Mouse (Mus musculus) lung, embryonic 14.5 days (tissue): ENCODE results near the gene Loxl3. TPM values are rescaled to one million over a fixed set of nuclear protein-coding genes. Genes with fewer than 3 reads are reported as not detected.

Experiments
- ATAC-seq: fragments of 200-750 bp; cut with Nextera tagmentation; 2 replicates; pipeline ENCODE4 v1.8.0; 2017; ENCODE audit warnings: mild to moderate bottlenecking, moderate TSS enrichment, moderate library complexity; ENCODE audit not compliant: insufficient read depth
- DNase-seq: peaks from one replicate; pipeline ENCODE4 v3.0.0-alpha.2; 2015
- H3K27ac ChIP-seq: fragments of 300-500 bp; sonication (generic); 2 replicates; pipeline ENCODE4 v1.5.1; 2014; ENCODE audit warnings: low read depth, mild to moderate bottlenecking, moderate library complexity
- H3K27me3 ChIP-seq: fragments of 300-500 bp; sonication (generic); 2 replicates; pipeline ENCODE4 v1.6.1; 2014; ENCODE audit warnings: low read length, control low read depth; ENCODE audit not compliant: insufficient read depth
- H3K36me3 ChIP-seq: fragments of 300-500 bp; sonication (generic); 2 replicates; pipeline ENCODE4 v1.6.1; 2014; ENCODE audit warnings: control low read depth; ENCODE audit not compliant: insufficient read depth
- H3K4me1 ChIP-seq: fragments of 300-500 bp; sonication (generic); 2 replicates; pipeline ENCODE4 v1.6.1; 2014; ENCODE audit warnings: antibody characterized with exemption, control low read depth; ENCODE audit not compliant: insufficient read depth
- H3K4me2 ChIP-seq: fragments of 300-500 bp; sonication (generic); 2 replicates; pipeline ENCODE4 v1.6.1; 2014; ENCODE audit warnings: mild to moderate bottlenecking
- H3K4me3 ChIP-seq: fragments of 300-500 bp; sonication (generic); 2 replicates; pipeline ENCODE4 v1.5.1; 2014; ENCODE audit warnings: low read depth, low read length
- H3K9ac ChIP-seq: fragments of 300-500 bp; sonication (generic); 2 replicates; pipeline ENCODE4 v1.6.1; 2014
- H3K9me3 ChIP-seq: fragments of 300-500 bp; sonication (generic); 2 replicates; pipeline ENCODE4 v1.6.1; 2016; ENCODE audit warnings: low read depth, low read length, control low read depth
- CTCF ChIP-seq: IDR thresholded peaks from 2 replicates; pipeline ENCODE4 v1.5.1; 2016; ENCODE audit warnings: antibody characterized with exemption, low read depth
- WGBS: fragments of 180-500 bp; shearing (Covaris S2); extraction: QIAGEN DNeasy Blood & Tissue Kit; methylation state at CpG from one replicate; pipeline ENCODE4 v1.1.7; 2014; 5-methylcytosine and 5-hydroxymethylcytosine counted together
- polyA plus RNA-seq: library from polyadenylated mRNA; unstranded; fragments of >200 nt; fragmentation: Nextera tagmentation; extraction: Ambion mirVana; gene quantifications from 2 replicates; pipeline ENCODE4 v1.2.1, GENCODE M21; 2014

Gene Loxl3
- polyA plus RNA-seq, 1 experiment from 2014 or later, result 19.5 TPM

DNA sequence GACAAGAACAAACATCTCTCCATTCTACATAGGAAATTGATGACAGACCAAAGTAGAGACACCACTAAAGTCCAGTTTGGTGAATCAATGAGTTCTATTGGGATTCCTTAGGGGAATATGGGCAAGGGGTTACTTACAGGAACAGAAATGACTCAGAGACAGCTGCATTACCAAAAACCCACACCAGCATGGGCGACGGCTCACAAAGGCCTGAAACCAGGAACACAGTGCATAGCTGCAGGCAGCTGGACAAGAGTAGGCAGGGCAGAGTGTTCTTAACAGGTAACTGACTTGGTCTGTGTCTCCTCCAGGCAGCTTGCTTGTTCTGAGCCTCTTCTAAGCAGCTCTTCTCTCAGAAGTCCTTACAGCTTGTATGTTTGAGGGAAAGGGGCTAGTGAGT lies 18.2 kb upstream of the Loxl3 start:
- Histone ChIP-seq H3K9me3 (no peaks in the 10 kb centered on the region), H3K4me1 (no peaks in the 10 kb centered on the region), H3K36me3 (no peaks in the 10 kb centered on the region), H3K9ac (no peak overlapping the region), H3K4me2 (no peak overlapping the region), H3K27me3 (no peaks in the 10 kb centered on the region), H3K27ac (no peak overlapping the region), H3K4me3 (no peak overlapping the region)
- 85% methylated on average over 2 of the region's 2 CpGs for WGBS
- no peak for TF ChIP-seq CTCF
- ATAC-seq (no peak), DNase-seq (no peak)

DNA sequence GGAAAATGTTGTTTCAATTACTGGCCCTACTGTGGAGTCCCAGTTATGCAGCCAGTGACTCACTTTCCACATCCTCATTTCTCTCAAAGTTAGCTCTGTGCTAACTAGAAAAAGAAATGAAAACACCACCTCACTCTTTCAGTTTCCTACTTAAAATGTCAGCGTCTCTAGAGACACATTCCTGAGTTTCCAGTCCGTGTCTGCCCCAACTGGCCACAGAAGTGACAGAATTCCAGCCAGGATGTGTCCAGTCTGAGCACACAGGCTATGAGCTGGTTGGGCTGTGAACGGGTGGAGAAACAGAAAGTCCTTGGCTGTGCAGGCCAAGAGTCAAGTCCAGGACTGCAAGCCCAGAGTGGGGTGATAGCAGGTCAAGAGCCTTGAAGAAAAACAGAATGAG lies 16.8 kb upstream of the Loxl3 start:
- DNase-seq (no peak), ATAC-seq (no peak)
- H3K4me1 ChIP-seq, result no peaks in the 10 kb centered on the region
- H3K27me3 ChIP-seq, result no peaks in the 10 kb centered on the region
- no peaks in the 10 kb centered on the region for H3K9me3 ChIP-seq
- H3K27ac ChIP-seq, result no peak overlapping the region
- no peak overlapping the region for H3K9ac ChIP-seq
- H3K4me2 ChIP-seq, result no peak overlapping the region
- 24% methylated on average over 3 of the region's 3 CpGs for WGBS
- TF ChIP-seq CTCF, result no peak
- H3K36me3 ChIP-seq, result no peaks in the 10 kb centered on the region
- no peak overlapping the region for H3K4me3 ChIP-seq

DNA sequence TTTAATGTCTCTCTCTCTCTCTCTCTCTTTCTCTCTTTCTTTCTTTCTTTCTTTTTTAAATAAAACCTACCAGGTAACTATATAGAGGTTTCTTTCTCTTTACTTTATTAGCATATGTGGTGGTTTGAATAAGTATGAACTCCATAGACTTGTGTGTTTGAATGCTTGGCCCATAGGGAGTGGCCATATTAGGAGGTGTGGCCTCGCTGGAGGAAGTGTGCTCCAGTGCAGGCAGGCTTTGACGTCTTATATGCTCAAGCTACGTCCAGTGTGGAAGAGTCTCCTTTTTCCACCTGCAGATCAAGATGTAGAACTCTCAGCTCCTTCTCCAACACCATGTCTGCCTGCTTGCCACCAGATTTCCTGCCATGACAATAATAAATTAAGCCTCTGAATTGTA lies 14.9 kb upstream of the Loxl3 start:
- WGBS, result 65% methylated on average over 3 of the region's 3 CpGs
- H3K4me3 ChIP-seq, result no peak overlapping the region
- TF ChIP-seq CTCF, result no peak

DNA sequence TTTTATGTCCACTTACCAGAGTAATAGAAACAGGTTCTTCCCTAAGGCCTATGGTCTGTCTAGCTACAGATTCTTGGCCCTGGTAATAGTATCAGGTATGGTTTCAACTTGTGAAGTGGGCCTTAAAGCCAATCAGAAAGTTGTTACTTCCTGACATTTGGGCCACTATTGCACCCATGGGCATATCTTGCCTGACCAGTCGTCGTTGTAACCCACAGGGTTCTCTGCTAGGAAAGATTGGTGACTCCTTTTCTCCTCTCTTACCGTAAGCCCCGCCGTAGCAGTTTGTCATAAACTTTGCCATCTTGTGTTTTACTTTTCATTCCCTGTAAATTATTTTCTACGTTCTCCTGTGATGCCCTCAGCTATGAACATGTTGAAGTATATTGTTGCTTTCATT lies 13.9 kb upstream of the Loxl3 start:
- no peak overlapping the region for H3K4me2 ChIP-seq
- H3K4me3 ChIP-seq, result no peak overlapping the region
- ATAC-seq (no peak), DNase-seq (no peak)
- no peaks in the 10 kb centered on the region for H3K4me1 ChIP-seq
- no peak for TF ChIP-seq CTCF
- H3K9ac ChIP-seq, result no peak overlapping the region
- WGBS, result 80% methylated on average over 6 of the region's 6 CpGs
- H3K9me3 ChIP-seq, result no peaks in the 10 kb centered on the region
- H3K27ac ChIP-seq, result no peak overlapping the region
- H3K36me3 ChIP-seq, result no peaks in the 10 kb centered on the region
- no peaks in the 10 kb centered on the region for H3K27me3 ChIP-seq

More for the DNA sequence above, 14.9 kb upstream of the Loxl3 start:
- Histone ChIP-seq H3K36me3 (no peaks in the 10 kb centered on the region), H3K27ac (no peak overlapping the region), H3K4me1 (no peaks in the 10 kb centered on the region), H3K27me3 (no peaks in the 10 kb centered on the region), H3K9me3 (no peaks in the 10 kb centered on the region), H3K4me2 (no peak overlapping the region), H3K9ac (no peak overlapping the region)
- DNase-seq (no peak), ATAC-seq (no peak)

DNA sequence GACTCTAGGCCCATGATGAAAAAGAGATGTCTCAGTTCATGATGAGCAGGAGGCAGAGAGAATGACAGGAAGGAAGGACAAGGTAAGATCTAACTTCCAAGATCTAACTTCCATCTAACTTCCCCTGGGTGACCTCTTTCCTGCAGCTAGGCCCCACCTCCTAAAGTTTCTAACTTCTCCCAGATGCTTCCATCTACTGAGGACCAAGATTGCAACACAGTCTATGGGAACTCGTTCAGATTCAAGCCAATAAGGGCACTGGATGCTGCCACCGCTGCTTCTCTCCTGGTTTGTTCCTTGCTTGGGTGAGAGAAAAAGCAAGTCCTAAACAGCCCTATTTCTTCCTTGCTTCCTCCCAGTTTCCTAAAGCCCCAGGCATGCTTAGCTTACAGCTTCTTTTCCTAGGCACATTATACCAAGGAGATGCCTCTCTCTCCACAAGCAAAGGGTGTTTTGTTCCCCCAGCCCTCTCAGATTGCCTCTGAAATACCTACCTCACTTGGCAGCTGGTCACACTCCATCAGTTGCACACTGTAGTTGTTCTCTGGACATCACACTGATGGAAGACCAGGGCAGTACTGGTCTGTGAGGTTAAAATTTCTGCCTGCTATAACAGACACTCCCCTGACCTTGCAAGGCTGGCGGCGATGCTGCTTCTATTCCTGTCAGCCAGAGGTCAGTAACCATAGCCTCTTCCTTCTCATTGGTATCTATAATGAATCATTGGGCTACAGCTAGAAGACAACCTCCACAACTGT lies 13.0 kb upstream of the Loxl3 start:
- Histone ChIP-seq H3K9me3 (no peaks in the 10 kb centered on the region), H3K27me3 (no peaks in the 10 kb centered on the region), H3K4me2 (no peak overlapping the region), H3K4me3 (no peak overlapping the region), H3K9ac (no peak overlapping the region), H3K4me1 (no peaks in the 10 kb centered on the region), H3K36me3 (no peaks in the 10 kb centered on the region), H3K27ac (no peak overlapping the region)
- ATAC-seq (no peak), DNase-seq (no peak)
- WGBS, result 68% methylated on average over 4 of the region's 4 CpGs
- no peak for TF ChIP-seq CTCF

DNA sequence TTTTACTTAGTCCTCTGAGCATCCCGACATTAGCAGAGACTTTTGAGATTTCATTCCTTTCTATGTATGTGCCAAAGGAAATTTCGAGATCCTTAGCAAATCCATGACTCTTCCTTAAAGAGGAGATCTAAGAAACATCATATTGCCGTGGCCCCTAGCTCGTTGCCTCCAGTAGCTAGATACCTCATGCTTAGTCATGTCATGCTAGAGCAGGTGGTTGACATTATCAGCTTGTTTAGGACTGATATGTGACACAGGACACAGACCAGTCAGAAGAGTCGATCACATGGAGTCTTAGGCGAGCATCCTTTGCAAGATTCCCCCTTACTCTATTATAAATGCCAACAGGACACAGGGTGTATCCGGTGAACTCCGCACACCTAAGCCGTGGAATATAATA lies 11.0 kb upstream of the Loxl3 start:
- H3K4me3 ChIP-seq, result no peak overlapping the region
- no peak overlapping the region for H3K9ac ChIP-seq
- no peaks in the 10 kb centered on the region for H3K4me1 ChIP-seq
- ATAC-seq (no peak), DNase-seq (no peak)
- H3K4me2 ChIP-seq, result no peak overlapping the region
- H3K27me3 ChIP-seq, result no peaks in the 10 kb centered on the region
- no peak for TF ChIP-seq CTCF
- 84% methylated on average over 9 of the region's 9 CpGs for WGBS
- no peaks in the 10 kb centered on the region for H3K36me3 ChIP-seq
- no peak overlapping the region for H3K27ac ChIP-seq
- no peaks in the 10 kb centered on the region for H3K9me3 ChIP-seq

DNA sequence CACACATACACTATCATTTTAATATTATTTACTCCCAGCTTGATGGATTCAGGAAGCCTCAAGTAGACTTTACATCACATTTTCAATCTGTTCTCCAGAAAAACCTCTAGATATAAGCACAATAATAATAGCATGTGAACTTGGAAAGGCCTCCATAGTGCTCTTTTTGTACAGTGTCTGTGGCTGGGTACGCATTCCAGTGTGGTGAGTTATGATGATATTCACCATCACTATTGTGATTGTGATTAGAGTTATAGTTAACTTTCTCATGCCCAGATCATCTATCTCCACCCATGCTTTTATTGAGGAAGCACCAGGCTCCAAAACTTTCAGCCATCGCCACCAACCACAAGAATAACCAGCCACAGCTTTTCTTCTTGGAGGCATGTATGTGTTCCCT lies 10.2 kb upstream of the Loxl3 start:
- no peak for TF ChIP-seq CTCF
- no peaks in the 10 kb centered on the region for H3K4me1 ChIP-seq
- no peak overlapping the region; the same call in 1 of the 2 replicates for H3K9ac ChIP-seq
- H3K27ac ChIP-seq, result no peak overlapping the region
- ATAC-seq, result no peak
- H3K27me3 ChIP-seq, result no peaks in the 10 kb centered on the region
- no peak for DNase-seq
- H3K4me3 ChIP-seq, result no peak overlapping the region
- H3K9me3 ChIP-seq, result no peaks in the 10 kb centered on the region
- H3K36me3 ChIP-seq, result no peaks in the 10 kb centered on the region
- WGBS, result 96% methylated on average over 2 of the region's 2 CpGs
- no peak overlapping the region for H3K4me2 ChIP-seq
